14 mouse cellular contexts compared by ENCODE assay signal in the genomic region with DNA sequence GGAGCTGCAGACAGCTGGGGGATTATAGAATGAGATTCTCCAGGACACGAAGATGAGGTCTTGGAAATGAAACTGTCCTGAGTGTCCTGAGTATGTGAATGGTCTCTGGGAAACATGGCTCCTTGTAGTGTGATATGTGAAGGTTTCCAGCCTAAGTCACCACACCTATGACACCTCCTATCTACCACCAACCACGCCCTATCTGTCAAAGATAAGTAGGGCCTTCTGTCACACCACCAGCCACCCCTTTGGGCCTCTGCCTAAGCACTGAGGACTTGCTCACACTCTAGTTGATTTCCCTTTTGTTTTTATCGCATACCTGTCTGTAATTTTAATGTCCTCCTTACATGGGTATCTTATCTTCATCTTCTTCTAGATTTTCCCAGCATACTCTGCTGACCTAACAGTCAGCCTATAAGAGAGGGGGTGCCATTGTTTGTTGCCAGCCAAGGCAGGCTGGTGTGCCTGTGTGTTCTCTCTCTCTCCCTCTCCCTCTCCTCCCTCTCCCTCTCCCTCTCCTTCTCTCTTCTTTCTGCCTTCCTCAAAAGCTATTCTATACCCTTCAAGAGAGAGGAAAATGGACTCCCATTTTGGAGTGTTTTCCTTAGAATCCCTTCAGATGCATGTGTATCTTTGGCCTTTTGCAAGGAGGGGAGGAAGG. TPM values are rescaled to one million over a fixed set of nuclear protein-coding genes. Genes with fewer than 3 reads are reported as not detected.
DNase-seq lines count a peak whose midpoint lies in the region; ATAC-seq lines count a peak whose summit lies in the region.
"Had no signal": no experiment of that assay in that cellular context is flagged by ENCODE, and none has a peak within 500 bp of the region (broad histone marks: within the 10 kb centered on the region; RNA-seq: fewer than 3 reads in every experiment).

No protein-coding gene starts in this region.

- no peak overlapping the region for H3K4me2 ChIP-seq in heart, embryonic 12.5 days
- peak overlapping the region; percentile 43 for H3K4me2 ChIP-seq in liver, embryonic 16.5 days (ENCODE audit: low read depth, low read length)
- H3K4me2 ChIP-seq: lung, embryonic 14.5 days had no signal

- no peak overlapping the region for H3K27ac ChIP-seq in heart, embryonic 12.5 days (ENCODE audit: poor library complexity, severe bottlenecking)
- H3K27ac ChIP-seq in liver, embryonic 16.5 days (ENCODE audit: low read length) = peak overlapping the region; percentile 72
- H3K27ac ChIP-seq in embryonic facial prominence, embryonic 10.5 days (replicated peaks) = no peak overlapping the region

- ATAC-seq in heart, embryonic 12.5 days (ENCODE audit: insufficient number of reproducible peaks, low FRiP score) = peak; percentile 77; the same call in 1 of the 2 replicates
- peak; percentile 38 for ATAC-seq in CD4-positive, CD25-positive, alpha-beta regulatory T cell, adult 4 months
- ATAC-seq in erythroid progenitor cell, adult 5-6 weeks (replicated peaks; ENCODE audit: low FRiP score, poor library complexity, severe bottlenecking) = peak; percentile 100
- peak; percentile 99 for ATAC-seq in liver, embryonic 16.5 days (ENCODE audit: low read depth)

- no peak for DNase-seq in heart, adult 8-10 months (ENCODE audit: low spot score)
- DNase-seq in cerebellum, postnatal 4 days (ENCODE audit: low spot score in 2 of 2) = no peak
- no peak for DNase-seq in embryonic facial prominence, embryonic 10.5 days (ENCODE audit: low spot score)
- no peak for DNase-seq in frontal cortex, postnatal 14 days (ENCODE audit: low spot score in 2 of 2)
- DNase-seq: cerebellum, adult 11-12 months; kidney, adult 11 months; kidney, postnatal 14 days; lung, embryonic 14.5 days; right cerebral cortex, postnatal 14 days; thymus, postnatal 25 days had no signal

- no peaks in the 10 kb centered on the region for H3K9me3 ChIP-seq in heart, embryonic 12.5 days (replicated peaks)
- H3K9me3 ChIP-seq in liver, embryonic 16.5 days (replicated peaks; ENCODE audit: control insufficient read depth, low read length) = no peaks in the 10 kb centered on the region
- no peaks in the 10 kb centered on the region for H3K9me3 ChIP-seq in embryonic facial prominence, embryonic 10.5 days

- no peak overlapping the region for H3K4me3 ChIP-seq in heart, embryonic 12.5 days
- H3K4me3 ChIP-seq in liver, embryonic 16.5 days (ENCODE audit: low read depth, low read length) = 0 out of 2 replicates have a peak overlapping the region, but pooled peaks have one; percentile 3
- H3K4me3 ChIP-seq in embryonic facial prominence, embryonic 10.5 days = no peak overlapping the region

- no peaks in the 10 kb centered on the region for H3K36me3 ChIP-seq in heart, embryonic 12.5 days
- no peaks in the 10 kb centered on the region for H3K36me3 ChIP-seq in liver, embryonic 16.5 days (ENCODE audit: control insufficient read depth, insufficient read depth)
- no peaks in the 10 kb centered on the region for H3K36me3 ChIP-seq in embryonic facial prominence, embryonic 10.5 days (replicated peaks)

- no peaks in the 10 kb centered on the region for H3K4me1 ChIP-seq in heart, embryonic 12.5 days (replicated peaks)
- peaks cover 15% of the 10 kb centered on the region for H3K4me1 ChIP-seq in liver, embryonic 16.5 days (ENCODE audit: control insufficient read depth, low read depth, low read length)
- H3K4me1 ChIP-seq in embryonic facial prominence, embryonic 10.5 days = peaks cover 4% of the 10 kb centered on the region; the same call in 1 of the 2 replicates

- H3K27me3 ChIP-seq in heart, embryonic 12.5 days (replicated peaks) = no peaks in the 10 kb centered on the region
- no peaks in the 10 kb centered on the region for H3K27me3 ChIP-seq in liver, embryonic 16.5 days (ENCODE audit: control insufficient read depth, insufficient read depth, low read depth, low read length)
- H3K27me3 ChIP-seq in embryonic facial prominence, embryonic 10.5 days (replicated peaks; ENCODE audit: low read depth, poor library complexity, severe bottlenecking) = no peaks in the 10 kb centered on the region

- no peak overlapping the region for H3K9ac ChIP-seq in heart, embryonic 12.5 days
- no peak overlapping the region for H3K9ac ChIP-seq in liver, embryonic 16.5 days (ENCODE audit: low read depth, low read length)
- H3K9ac ChIP-seq: lung, embryonic 14.5 days had no signal

- 70% methylated on average over 3 of the region's 3 CpGs for WGBS in heart, embryonic 12.5 days
- WGBS in liver, embryonic 16.5 days (ENCODE audit: insufficient replicate concordance) = 35% methylated on average over 3 of the region's 3 CpGs
- WGBS in embryonic facial prominence, embryonic 10.5 days = 83% methylated on average over 3 of the region's 3 CpGs

RNA-seq across cellular contexts. Expression of a gene that starts 18.2 kb away (rescaled TPM):
- 34.8 and 37.1 TPM in 2 replicates for polyA plus RNA-seq in heart, embryonic 12.5 days (2016; fragmentation: Nextera tagmentation; extraction: Ambion mirVana)
- 10 to 100 TPM; 63.9 to 73.7 (median 70.0) TPM for total RNA-seq in heart, adult 8-10 months (2022)
- 10 to 100 TPM; 20.0 to 23.7 TPM for polyA plus RNA-seq in CD4-positive, CD25-positive, alpha-beta regulatory T cell, adult 4 months (2017; shearing (Covaris generic))
- 9.4 and 21.4 TPM in 2 replicates for total RNA-seq in erythroid progenitor cell, adult 5-6 weeks (2015; ENCODE audit: low replicate concordance)
- 15.3 and 21.6 TPM in 2 replicates for total RNA-seq in erythroid progenitor cell, adult 5-6 weeks (2017; ENCODE audit: low replicate concordance)
- polyA plus RNA-seq in liver, embryonic 16.5 days (2015; fragmentation: Nextera tagmentation; extraction: Ambion mirVana) = 10.8 and 11.1 TPM in 2 replicates
- 18.9 and 19.3 TPM in 2 replicates for polyA plus RNA-seq in embryonic facial prominence, embryonic 10.5 days (2016; fragmentation: Nextera tagmentation; extraction: Ambion mirVana)

Comparison
In these comparisons a context has a peak if more than half of its experiments do, and no peak if none do; other contexts are left out.
1. ATAC-seq: peak in every context shown above with its lines; median percentile 100 in erythroid progenitor cell, adult 5-6 weeks; 99 in liver, embryonic 16.5 days; 77 in heart, embryonic 12.5 days; 38 in CD4-positive, CD25-positive, alpha-beta regulatory T cell, adult 4 months.